Mouse (Mus musculus) liver, adult 2 months (tissue): ENCODE measurements at regions not wholly inside any gene's neighbourhood (a gene's known extent, or its start where the extent isn't known, plus 50 kb on each side); places are given as distances from the start of the nearest gene placed in this dataset.

Experiments
- DNase-seq: peaks from one replicate; pipeline ENCODE4 v3.0.0-alpha.2; 2011; ENCODE audit warnings: low read depth, low spot score; ENCODE audit errors: extremely low read depth
- H3K27ac ChIP-seq: fragments of 200-500 bp; replicated peaks from 2 replicates; pipeline ENCODE4 v1.5.1; 2012; ENCODE audit warnings: low read depth, mild to moderate bottlenecking, control low read depth, inconsistent platforms, low read length; ENCODE audit not compliant: insufficient read depth
- H3K27me3 ChIP-seq: fragments of 200-500 bp; 2 replicates; pipeline ENCODE4 v1.6.1; 2012; ENCODE audit warnings: mild to moderate bottlenecking, moderate library complexity, low read length, inconsistent platforms; ENCODE audit not compliant: control insufficient read depth, insufficient read depth
- H3K36me3 ChIP-seq: fragments of 200-500 bp; 2 replicates; pipeline ENCODE4 v1.6.1; 2012; ENCODE audit warnings: low read length, inconsistent platforms; ENCODE audit not compliant: control insufficient read depth, insufficient read depth
- H3K4me1 ChIP-seq: fragments of 200-500 bp; 2 replicates; pipeline ENCODE4 v1.6.1; 2011; ENCODE audit warnings: low read length; ENCODE audit not compliant: control insufficient read depth, insufficient read depth
- H3K4me3 ChIP-seq: fragments of 200-500 bp; 2 replicates; pipeline ENCODE4 v1.5.1; 2011; ENCODE audit warnings: low read depth, mild to moderate bottlenecking, control low read depth, low read length, moderate library complexity; ENCODE audit not compliant: insufficient read depth
- H3K79me2 ChIP-seq: fragments of 200-500 bp; 2 replicates; pipeline ENCODE4 v1.6.1; 2012; ENCODE audit warnings: inconsistent platforms, mild to moderate bottlenecking, low read length, moderate library complexity; ENCODE audit not compliant: control insufficient read depth, insufficient read depth
- H3K9ac ChIP-seq: fragments of 200-500 bp; 2 replicates; pipeline ENCODE4 v1.6.1; 2012; ENCODE audit warnings: low read depth, mild to moderate bottlenecking, control low read depth, inconsistent platforms, low read length
- CTCF ChIP-seq: fragments of 200-500 bp; IDR thresholded peaks from 2 replicates; pipeline ENCODE4 v1.5.1; 2011; ENCODE audit warnings: low read depth, low read length, control low read depth
- POLR2A ChIP-seq: fragments of 200-500 bp; IDR thresholded peaks from 2 replicates; pipeline ENCODE4 v1.6.1; 2011; ENCODE audit warnings: low read length, control low read depth; ENCODE audit not compliant: insufficient read depth; ENCODE audit errors: extremely low read depth
- WGBS: fragments of 180-500 bp; shearing (Covaris S2); methylation state at CpG from one replicate; pipeline ENCODE4 v1.1.7; 2018; 5-methylcytosine and 5-hydroxymethylcytosine counted together

DNA sequence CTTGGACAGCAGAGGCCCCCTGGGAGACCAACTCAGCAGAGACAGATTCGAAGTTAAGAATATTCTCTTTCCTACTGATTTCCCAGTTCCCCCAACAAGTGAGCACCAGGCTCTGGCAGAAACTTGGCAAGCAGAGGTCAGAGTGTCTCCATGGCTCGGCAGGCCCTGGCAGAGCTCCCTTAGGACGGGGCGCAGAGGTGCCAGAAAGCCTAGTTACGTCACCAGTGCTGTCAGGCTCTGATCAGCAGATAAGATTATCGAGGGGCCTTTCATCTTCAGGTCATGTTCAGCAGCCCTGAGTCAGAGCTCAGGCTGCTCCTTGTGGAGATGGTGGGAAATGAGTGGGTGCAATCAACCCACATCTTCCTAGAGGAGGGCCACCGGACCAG, 196.2 kb downstream of the Sptssa start:
- Histone ChIP-seq H3K4me3 (no peak overlapping the region), H3K27ac (peak overlapping the region; percentile 55), H3K36me3 (no peaks in the 10 kb centered on the region), H3K9ac (no peak overlapping the region), H3K79me2 (no peaks in the 10 kb centered on the region), H3K4me1 (peaks cover 10% of the 10 kb centered on the region), H3K27me3 (no peaks in the 10 kb centered on the region)
- 19% methylated on average over 7 of the region's 7 CpGs for WGBS
- TF ChIP-seq POLR2A (no peak), CTCF (no peak)
- peak; percentile 90 for DNase-seq

DNA sequence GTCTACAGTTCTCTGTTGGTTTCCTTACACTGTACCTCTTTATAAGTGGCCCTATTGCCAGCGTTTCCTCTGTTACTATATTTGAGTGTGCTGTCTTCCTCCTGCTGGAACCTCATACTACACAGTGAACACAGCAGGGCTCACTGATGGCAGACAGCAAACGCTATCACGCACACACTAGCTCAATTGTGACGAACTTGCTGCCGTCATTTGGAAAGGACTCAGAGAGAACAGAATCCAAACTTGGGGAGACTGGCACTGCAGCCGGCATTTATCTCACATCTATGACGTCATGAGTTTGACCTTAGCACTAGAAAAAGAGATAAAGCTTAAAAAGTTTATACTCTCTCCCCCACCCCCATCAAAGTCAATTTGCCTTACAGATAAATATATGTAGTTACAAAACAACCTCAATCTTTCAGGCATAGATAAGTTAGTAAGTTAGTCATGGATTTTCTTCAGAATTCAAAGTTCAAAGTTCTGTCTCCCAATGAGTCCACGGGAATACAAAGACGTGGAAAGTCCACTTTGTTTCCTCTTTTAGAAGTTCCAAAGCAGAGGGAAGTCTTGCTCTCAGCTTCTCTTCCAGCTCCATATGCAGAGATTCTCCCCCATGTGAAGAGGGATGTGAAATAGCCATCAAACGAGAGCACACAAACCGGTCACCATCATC, 196.8 kb downstream of the Sptssa start:
- H3K9ac ChIP-seq: no peak overlapping the region
- WGBS: 9% methylated on average over 11 of the region's 11 CpGs
- no peaks in the 10 kb centered on the region for H3K27me3 ChIP-seq
- H3K27ac ChIP-seq: peak overlapping the region; percentile 55
- peaks cover 10% of the 10 kb centered on the region for H3K4me1 ChIP-seq
- no peak for TF ChIP-seq CTCF
- TF ChIP-seq POLR2A: no peak
- H3K79me2 ChIP-seq: no peaks in the 10 kb centered on the region
- no peaks in the 10 kb centered on the region for H3K36me3 ChIP-seq
- H3K4me3 ChIP-seq: no peak overlapping the region
- peak; percentile 83 for DNase-seq

DNA sequence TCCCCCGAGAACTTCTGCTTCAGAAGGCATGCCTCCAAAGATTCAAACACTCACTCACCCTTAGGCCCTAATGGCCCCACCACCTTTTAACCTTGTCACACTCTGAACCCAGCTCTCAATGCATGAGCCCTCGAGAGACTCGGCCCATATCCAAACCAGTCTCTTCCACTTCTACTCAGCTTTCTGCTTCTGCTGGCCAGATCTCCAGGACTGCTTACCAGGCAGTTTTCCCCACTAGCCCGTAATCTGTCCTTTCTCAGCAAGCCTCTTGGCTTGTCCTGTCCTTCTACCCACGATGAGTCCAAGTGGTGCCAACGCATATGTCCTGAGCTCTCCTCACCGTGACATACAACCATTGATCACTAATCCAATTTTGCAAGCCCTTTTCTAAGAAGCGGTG, 199.6 kb downstream of the Sptssa start:
- H3K36me3 ChIP-seq: no peaks in the 10 kb centered on the region
- WGBS: 96% methylated on average over 8 of the region's 8 CpGs
- H3K4me3 ChIP-seq: no peak overlapping the region
- no peaks in the 10 kb centered on the region for H3K79me2 ChIP-seq
- DNase-seq: no peak
- no peak overlapping the region for H3K9ac ChIP-seq
- TF ChIP-seq POLR2A: no peak
- no peak for TF ChIP-seq CTCF
- H3K27me3 ChIP-seq: no peaks in the 10 kb centered on the region
- no peak overlapping the region for H3K27ac ChIP-seq
- H3K4me1 ChIP-seq: peaks cover 15% of the 10 kb centered on the region

DNA sequence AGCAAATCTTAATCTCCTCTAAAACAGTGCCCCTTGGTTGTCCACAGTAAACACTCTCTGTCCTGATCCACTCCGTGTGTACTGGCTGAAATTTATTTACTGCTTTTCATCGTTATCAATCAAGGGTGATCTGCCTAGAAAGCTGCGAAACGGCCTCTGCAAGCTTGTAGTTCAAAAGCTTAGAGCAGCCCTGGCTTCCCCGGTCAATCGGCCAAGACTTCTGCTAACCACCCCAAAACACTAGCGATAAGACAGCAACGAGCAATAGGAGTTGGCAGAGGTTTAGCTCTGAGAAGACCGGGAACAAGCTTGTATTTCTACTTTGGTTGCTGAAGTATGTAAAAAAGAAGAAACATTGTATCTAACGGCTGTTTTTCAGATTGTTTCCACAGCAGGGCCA, 201.8 kb downstream of the Sptssa start:
- Histone ChIP-seq H3K27ac (no peak overlapping the region), H3K27me3 (no peaks in the 10 kb centered on the region), H3K4me1 (peaks cover 9% of the 10 kb centered on the region), H3K4me3 (no peak overlapping the region), H3K9ac (no peak overlapping the region), H3K79me2 (no peaks in the 10 kb centered on the region), H3K36me3 (no peaks in the 10 kb centered on the region)
- WGBS: 85% methylated on average over 10 of the region's 10 CpGs
- no peak for DNase-seq
- TF ChIP-seq CTCF (no peak), POLR2A (no peak)

DNA sequence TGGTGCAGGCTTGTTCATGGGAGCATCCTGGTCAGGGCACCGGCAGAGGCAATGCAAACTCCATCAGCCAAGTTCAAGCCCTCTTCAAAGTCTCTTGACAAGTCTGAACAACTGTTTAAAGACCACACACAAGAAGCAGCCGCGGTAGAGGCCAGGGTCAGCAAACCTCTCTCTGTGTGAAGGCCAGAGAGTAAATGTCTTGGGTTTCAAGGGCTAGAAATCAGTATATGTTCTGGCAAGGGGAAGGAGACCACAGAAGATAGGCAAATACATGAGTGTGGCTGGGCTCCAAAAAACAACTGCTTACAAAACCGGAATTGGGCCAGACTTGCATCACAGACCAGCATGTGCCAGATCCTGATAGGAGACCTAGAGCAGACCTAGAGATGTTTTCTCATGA, 203.0 kb downstream of the Sptssa start:
- Histone ChIP-seq H3K4me3 (no peak overlapping the region), H3K79me2 (no peaks in the 10 kb centered on the region), H3K36me3 (no peaks in the 10 kb centered on the region), H3K27ac (no peak overlapping the region), H3K9ac (no peak overlapping the region), H3K4me1 (peaks cover 6% of the 10 kb centered on the region), H3K27me3 (no peaks in the 10 kb centered on the region)
- peak; percentile 87 for DNase-seq
- TF ChIP-seq POLR2A: no peak
- no peak for TF ChIP-seq CTCF
- 30% methylated on average over 4 of the region's 4 CpGs for WGBS

DNA sequence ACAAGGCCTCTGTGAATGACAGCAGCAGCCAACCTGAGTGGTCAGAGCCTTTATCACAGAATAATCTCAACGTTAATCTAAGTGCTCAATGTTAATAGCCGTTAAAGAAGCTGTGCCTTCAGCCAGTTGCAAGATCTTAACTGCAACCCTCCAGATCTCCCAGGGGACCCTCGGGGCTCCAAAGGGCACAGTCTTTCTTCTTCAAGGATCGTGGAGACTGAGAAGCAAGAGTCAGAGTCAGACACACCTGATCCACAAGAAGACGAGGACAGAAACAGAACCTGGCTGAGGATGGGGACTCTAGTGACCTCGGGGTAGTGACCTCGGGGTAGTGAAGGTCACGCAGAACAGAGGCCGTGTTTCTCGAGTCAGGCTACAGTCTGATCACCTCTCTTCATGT, 206.0 kb downstream of the Sptssa start:
- no peaks in the 10 kb centered on the region for H3K27me3 ChIP-seq
- 65% methylated on average over 10 of the region's 10 CpGs for WGBS
- DNase-seq: no peak

More for the DNA sequence above, 206.0 kb downstream of the Sptssa start:
- Histone ChIP-seq H3K9ac (no peak overlapping the region), H3K36me3 (no peaks in the 10 kb centered on the region), H3K4me1 (peaks cover 6% of the 10 kb centered on the region), H3K79me2 (no peaks in the 10 kb centered on the region), H3K27ac (no peak overlapping the region), H3K4me3 (no peak overlapping the region)
- TF ChIP-seq CTCF (no peak), POLR2A (no peak)
